In the genomic region with DNA sequence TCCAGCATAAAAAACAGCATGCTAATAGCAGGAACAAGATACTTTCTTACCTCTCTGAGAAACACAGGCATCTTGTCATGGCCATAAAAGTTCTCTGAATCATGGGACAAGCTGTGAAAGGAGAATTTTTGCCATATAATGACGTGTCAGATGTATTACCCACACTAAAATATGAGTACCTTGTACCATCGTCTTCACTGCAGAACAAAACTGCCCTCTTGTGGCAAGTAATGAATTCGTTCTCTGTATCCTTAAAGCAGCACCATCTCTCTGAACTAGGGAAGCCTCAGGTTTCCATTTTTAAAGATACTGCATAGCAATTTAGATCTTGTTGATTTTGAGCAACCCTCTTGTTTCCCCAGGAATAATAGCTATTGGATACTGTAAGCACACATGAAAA, we compare ENCODE assay signal across 8 mouse cellular contexts.
DNase-seq lines count a peak whose midpoint lies in the region; TF ChIP-seq lines count a peak whose summit lies in the region.
"Had no signal": no experiment of that assay in that cellular context is flagged by ENCODE, and none has a peak within 500 bp of the region (broad histone marks: within the 10 kb centered on the region; RNA-seq: fewer than 3 reads in every experiment).

No protein-coding gene starts in this region.

- no peak for TF ChIP-seq EP300 in MEL (IDR thresholded peaks at IDR 0.05; ENCODE audit: low read depth in 1 of 2, low read length in 2 of 2)

- TF ChIP-seq RAD21 in MEL (IDR thresholded peaks at IDR 0.05; ENCODE audit: low read depth, low read length) = peak; percentile 87

- no peaks in the 10 kb centered on the region; the same call in 1 of the 2 replicates for H3K4me1 ChIP-seq in liver, adult 2 months (ENCODE audit: control insufficient read depth, insufficient read depth, low read length)
- peaks cover 0 to 4% of the 10 kb centered on the region in 2 experiments; a peak in 2 of 4 replicates for H3K4me1 ChIP-seq in MEL (ENCODE audit: control insufficient read depth in 1 of 2, insufficient read depth in 2 of 2, low read length in 2 of 2)
- H3K4me1 ChIP-seq: neural tube, embryonic 12.5 days had no signal

- no peak for TF ChIP-seq POLR2A in liver, adult 2 months (IDR thresholded peaks at IDR 0.05; ENCODE audit: extremely low read depth, insufficient read depth, low read length)
- TF ChIP-seq POLR2A in MEL (IDR thresholded peaks at IDR 0.05; ENCODE audit: control insufficient read depth in 1 of 2, insufficient read depth in 1 of 2, low read depth in 1 of 2, low read length in 2 of 2, poor library complexity in 1 of 2) = no peak

- no peaks in the 10 kb centered on the region; the same call in 1 of the 2 replicates for H3K79me2 ChIP-seq in liver, adult 2 months (ENCODE audit: control insufficient read depth, insufficient read depth, low read length)
- H3K79me2 ChIP-seq in MEL (ENCODE audit: control insufficient read depth, insufficient read depth, low read length, poor library complexity) = no peaks in the 10 kb centered on the region

- no peaks in the 10 kb centered on the region for H3K9me3 ChIP-seq in MEL (replicated peaks; ENCODE audit: insufficient read depth, low read length)
- H3K9me3 ChIP-seq: neural tube, embryonic 12.5 days had no signal

- 2% methylated on average over 3 of the region's 3 CpGs for WGBS in liver, adult 2 months

- no peak overlapping the region for H3K27ac ChIP-seq in liver, adult 2 months (replicated peaks; ENCODE audit: insufficient read depth, low read depth, low read length)
- H3K27ac ChIP-seq in MEL (ENCODE audit: control insufficient read depth, low read depth, low read length) = no peak overlapping the region
- H3K27ac ChIP-seq in left cerebral cortex, adult 2 months = 0 out of 2 replicates have a peak overlapping the region, but pooled peaks have one; percentile 25
- H3K27ac ChIP-seq: neural tube, embryonic 12.5 days had no signal

- peaks cover 4% of the 10 kb centered on the region; the same call in 1 of the 2 replicates for H3K36me3 ChIP-seq in liver, adult 2 months (ENCODE audit: control insufficient read depth, insufficient read depth, low read length)
- H3K36me3 ChIP-seq in MEL (ENCODE audit: control insufficient read depth in 1 of 2, insufficient read depth in 2 of 2, low read length in 2 of 2) = peaks cover 0 to 9% of the 10 kb centered on the region in 2 experiments; a peak in 3 of 4 replicates
- H3K36me3 ChIP-seq: neural tube, embryonic 12.5 days had no signal

- intact Hi-C loops in heart, postnatal 36 days (cut with DNase I) = loop anchor here (1.0 to 5.0 kb wide), 4 partner anchors 56 to 326 kb away; a partner anchor contains a TSS
- intact Hi-C loops in left cerebral cortex, adult 2 months (cut with DNase I) = loop anchor here (2.0 to 5.0 kb wide), 5 partner anchors 56 to 956 kb away; a partner anchor contains a TSS

- peak; percentile 48 for DNase-seq in liver, adult 2 months (ENCODE audit: extremely low read depth, low read depth, low spot score)
- DNase-seq in liver (no peak), MEL (ENCODE audit: low read depth, low spot score) (peak; percentile 63)
- peak; percentile 14 for DNase-seq in c-Kit-positive CD71-positive TER-119-positive erythroid progenitor cells, embryonic 14.5 days (ENCODE audit: low spot score)
- DNase-seq in heart, postnatal 36 days = peak; percentile 7 to 40
- peak in 1 of 2 experiments; percentile 33 for DNase-seq in left cerebral cortex, adult 2 months (ENCODE audit: extremely low spot score in 1 of 2, low spot score in 2 of 2)
- peak; percentile 25 for DNase-seq in retina, adult 2 months (ENCODE audit: low read depth, low spot score)

- TF ChIP-seq CTCF in liver, adult 2 months (IDR thresholded peaks at IDR 0.05; ENCODE audit: low read depth, low read length) = 0 out of 2 replicates have a peak, but pooled peaks have one; percentile 29
- peak in 2 of 3 experiments; percentile 42 to 71; a peak in 4 of 6 replicates for TF ChIP-seq CTCF in MEL (IDR thresholded peaks at IDR 0.05 in 2 of 3, conservative IDR thresholded peaks at IDR 0.05 in 1 of 3; ENCODE audit: control insufficient read depth in 1 of 3, insufficient read depth in 1 of 3, low read depth in 2 of 3, low read length in 3 of 3, poor library complexity in 1 of 3, severe bottlenecking in 1 of 3)
- peak; percentile 73 for TF ChIP-seq CTCF in left cerebral cortex, adult 2 months (IDR thresholded peaks at IDR 0.05)

- no peak overlapping the region for H3K4me3 ChIP-seq in liver, adult 2 months (ENCODE audit: insufficient read depth, low read depth, low read length)
- H3K4me3 ChIP-seq in MEL (ENCODE audit: control insufficient read depth in 1 of 2, insufficient read depth in 1 of 2, low read depth in 2 of 2, low read length in 2 of 2) = no peak overlapping the region
- no peak overlapping the region for H3K4me3 ChIP-seq in left cerebral cortex, adult 2 months
- H3K4me3 ChIP-seq: neural tube, embryonic 12.5 days had no signal

- H3K9ac ChIP-seq in liver, adult 2 months (ENCODE audit: low read depth, low read length) = no peak overlapping the region
- H3K9ac ChIP-seq in MEL (ENCODE audit: control insufficient read depth, low read depth, low read length, poor library complexity, severe bottlenecking) = no peak overlapping the region
- H3K9ac ChIP-seq: neural tube, embryonic 12.5 days had no signal

- H3K27me3 ChIP-seq in liver, adult 2 months (ENCODE audit: control insufficient read depth, insufficient read depth, low read length) = no peaks in the 10 kb centered on the region
- H3K27me3 ChIP-seq in MEL (ENCODE audit: control insufficient read depth in 1 of 2, insufficient read depth in 2 of 2, low read length in 2 of 2) = no peaks in the 10 kb centered on the region
- H3K27me3 ChIP-seq: neural tube, embryonic 12.5 days had no signal

TF ChIP-seq in MEL, 35 proteins besides CTCF, POLR2A, EP300 and RAD21:
- TF ChIP-seq ZNF384 (IDR thresholded peaks at IDR 0.05; ENCODE audit: low read depth, low read length) (no peak), MAX (IDR thresholded peaks at IDR 0.05; ENCODE audit: low read length) (no peak), SMC3 (IDR thresholded peaks at IDR 0.05; ENCODE audit: low read depth, low read length) (peak; percentile 74), ZC3H11A (IDR thresholded peaks at IDR 0.05; ENCODE audit: low read depth, low read length) (peak; percentile 71), CHD1 (IDR thresholded peaks at IDR 0.05; ENCODE audit: low read depth, low read length) (no peak), RCOR1 (IDR thresholded peaks at IDR 0.05; ENCODE audit: low read depth, low read length) (no peak), SIN3A (IDR thresholded peaks at IDR 0.05; ENCODE audit: low read length) (0 out of 2 replicates have a peak, but pooled peaks have one; percentile 28), MXI1 (IDR thresholded peaks at IDR 0.05; ENCODE audit: low read depth, low read length) (no peak), USF1 (IDR thresholded peaks at IDR 0.05; ENCODE audit: low read depth, low read length) (no peak), MAFK (IDR thresholded peaks at IDR 0.05; ENCODE audit: borderline replicate concordance, low read depth, low read length) (no peak), POLR2AphosphoS2 (IDR thresholded peaks at IDR 0.05; ENCODE audit: low read length) (no peak), TAL1 (IDR thresholded peaks at IDR 0.05; ENCODE audit: low read length) (no peak), MAZ (IDR thresholded peaks at IDR 0.05; ENCODE audit: low read depth, low read length) (no peak), E2F4 (IDR thresholded peaks at IDR 0.05; ENCODE audit: borderline replicate concordance, low read depth, low read length) (no peak), NRF1 (IDR thresholded peaks at IDR 0.05; ENCODE audit: insufficient read depth, low read depth, low read length, poor library complexity, severe bottlenecking) (no peak), GABPA (IDR thresholded peaks at IDR 0.05; ENCODE audit: low read depth, low read length) (no peak), ETS1 (IDR thresholded peaks at IDR 0.05; ENCODE audit: low read depth, low read length) (0 out of 2 replicates have a peak, but pooled peaks have one; percentile 11), ZKSCAN1 (IDR thresholded peaks at IDR 0.05; ENCODE audit: low read depth, low read length) (no peak)
